ENCODE assay signal across 10 mouse cellular contexts in genomic region chr17:29165452-29165851, GRCm38 (mm10). TPM values are rescaled to one million over a fixed set of nuclear protein-coding genes. Genes with fewer than 3 reads are reported as not detected.
A peak's percentile ranks its signal among the peaks of the same experiment; 100 is the strongest.
DNase-seq lines count a peak whose midpoint lies in the region; ATAC-seq and TF ChIP-seq lines count a peak whose summit lies in the region.
"Had no signal": no experiment of that assay in that cellular context is flagged by ENCODE, and none has a peak within 500 bp of the region (broad histone marks: within the 10 kb centered on the region; RNA-seq: fewer than 3 reads in every experiment).

No protein-coding gene starts in this region.

- H3K4me1 ChIP-seq in neural tube, embryonic 12.5 days = peaks cover 18% of the 10 kb centered on the region
- H3K4me1 ChIP-seq in liver, embryonic 15.5 days (replicated peaks) = peaks cover 26% of the 10 kb centered on the region
- peaks cover 4% of the 10 kb centered on the region for H3K4me1 ChIP-seq in stomach, postnatal 0 days (replicated peaks; ENCODE audit: control insufficient read depth, insufficient read depth)

- no peak overlapping the region for H3K9ac ChIP-seq in neural tube, embryonic 12.5 days
- no peak overlapping the region for H3K9ac ChIP-seq in liver, embryonic 15.5 days
- H3K9ac ChIP-seq in stomach, postnatal 0 days (ENCODE audit: low read length) = 0 out of 2 replicates have a peak overlapping the region, but pooled peaks have one; percentile 1
- H3K9ac ChIP-seq: embryonic facial prominence, embryonic 12.5 days had no signal

- no peak overlapping the region for H3K4me3 ChIP-seq in neural tube, embryonic 12.5 days
- no peak overlapping the region for H3K4me3 ChIP-seq in liver, embryonic 15.5 days (replicated peaks)
- H3K4me3 ChIP-seq in stomach, postnatal 0 days (ENCODE audit: low read depth, low read length) = no peak overlapping the region
- H3K4me3 ChIP-seq: embryonic facial prominence, embryonic 12.5 days; limb, embryonic 13.5 days had no signal

- TF ChIP-seq CTCF in stomach, postnatal 0 days (IDR thresholded peaks at IDR 0.05; ENCODE audit: low read depth) = 0 out of 2 replicates have a peak, but pooled peaks have one; percentile 0

- H3K36me3 ChIP-seq in neural tube, embryonic 12.5 days = no peaks in the 10 kb centered on the region
- H3K36me3 ChIP-seq in liver, embryonic 15.5 days (replicated peaks) = no peaks in the 10 kb centered on the region
- H3K36me3 ChIP-seq in stomach, postnatal 0 days (ENCODE audit: control insufficient read depth, insufficient read depth, low read length) = no peaks in the 10 kb centered on the region
- H3K36me3 ChIP-seq: embryonic facial prominence, embryonic 12.5 days; limb, embryonic 13.5 days had no signal

- H3K27ac ChIP-seq in neural tube, embryonic 12.5 days = no peak overlapping the region; the same call in 1 of the 2 replicates
- H3K27ac ChIP-seq in liver, embryonic 15.5 days (replicated peaks) = no peak overlapping the region
- H3K27ac ChIP-seq in stomach, postnatal 0 days (replicated peaks) = peak overlapping the region; percentile 81
- H3K27ac ChIP-seq: embryonic facial prominence, embryonic 12.5 days; limb, embryonic 13.5 days had no signal

- no peak overlapping the region for H3K4me2 ChIP-seq in neural tube, embryonic 12.5 days (replicated peaks)
- no peak overlapping the region for H3K4me2 ChIP-seq in liver, embryonic 15.5 days
- H3K4me2 ChIP-seq in stomach, postnatal 0 days (replicated peaks; ENCODE audit: low read depth) = no peak overlapping the region
- H3K4me2 ChIP-seq: limb, embryonic 13.5 days had no signal

- WGBS in neural tube, embryonic 12.5 days = 11% methylated on average over 6 of the region's 6 CpGs
- WGBS in liver, embryonic 15.5 days (ENCODE audit: insufficient replicate concordance) = 17% methylated on average over 6 of the region's 6 CpGs
- WGBS in stomach, postnatal 0 days = 47% methylated on average over 6 of the region's 6 CpGs

- no peaks in the 10 kb centered on the region for H3K27me3 ChIP-seq in neural tube, embryonic 12.5 days (replicated peaks)
- 0 out of 2 replicates have a peak, but pooled peaks cover 7% of the 10 kb centered on the region for H3K27me3 ChIP-seq in liver, embryonic 15.5 days
- H3K27me3 ChIP-seq in stomach, postnatal 0 days (ENCODE audit: control insufficient read depth, insufficient read depth, low read length) = no peaks in the 10 kb centered on the region
- H3K27me3 ChIP-seq: embryonic facial prominence, embryonic 12.5 days had no signal

- peak; percentile 53; the same call in 1 of the 2 replicates for ATAC-seq in neural tube, embryonic 12.5 days (ENCODE audit: low FRiP score, low read depth)
- ATAC-seq in liver, embryonic 15.5 days (ENCODE audit: insufficient read depth) = 0 out of 2 replicates have a peak, but pooled peaks have one; percentile 26
- ATAC-seq in stomach, postnatal 0 days (ENCODE audit: low FRiP score, low TSS enrichment) = peak; percentile 62

- no peak for DNase-seq in neural tube, embryonic 10.5 days (ENCODE audit: extremely low spot score, low spot score)
- peak; percentile 69 for DNase-seq in c-Kit-positive CD71-positive TER-119-negative erythroid progenitor cells, embryonic 14.5 days (ENCODE audit: low read depth)
- DNase-seq in stomach, postnatal 0 days (ENCODE audit: low spot score) = peak; percentile 57
- no peak for DNase-seq in urinary bladder, postnatal 10 days (ENCODE audit: low spot score)
- DNase-seq in gastrocnemius, postnatal 4 days (ENCODE audit: low spot score in 2 of 2) = no peak
- DNase-seq: adrenal gland, postnatal 10 days had no signal

- TF ChIP-seq EP300 in stomach, postnatal 0 days (optimal IDR thresholded peaks at IDR 0.05) = no peak

- no peaks in the 10 kb centered on the region for H3K9me3 ChIP-seq in neural tube, embryonic 12.5 days
- no peaks in the 10 kb centered on the region for H3K9me3 ChIP-seq in liver, embryonic 15.5 days (replicated peaks)
- H3K9me3 ChIP-seq in stomach, postnatal 0 days (ENCODE audit: control insufficient read depth, low read length) = no peaks in the 10 kb centered on the region
- H3K9me3 ChIP-seq: limb, embryonic 13.5 days had no signal

RNA-seq across cellular contexts. Expression of gene Rab44, which starts 51.5 kb away (rescaled TPM):
- polyA plus RNA-seq in neural tube, embryonic 12.5 days (2016; fragmentation: Nextera tagmentation; extraction: Ambion mirVana) = 0.30 and 0.42 TPM in 2 replicates
- polyA plus RNA-seq in liver, embryonic 15.5 days (2015; fragmentation: Nextera tagmentation; extraction: Ambion mirVana) = 7.8 and 10.0 TPM in 2 replicates
- 1.4 and 2.2 TPM in 2 replicates for polyA plus RNA-seq in stomach, postnatal 0 days (2015; fragmentation: Nextera tagmentation; extraction: Ambion mirVana)
- total RNA-seq in gastrocnemius, postnatal 4 days (2021) = 1 to 10 TPM; 1.8 to 2.3 TPM

Comparison
In these comparisons a context has a peak if more than half of its experiments do, and no peak if none do; other contexts are left out.
1. DNase-seq: peak in c-Kit-positive CD71-positive TER-119-negative erythroid progenitor cells, embryonic 14.5 days (single experiment) and stomach, postnatal 0 days (single experiment); none in neural tube, embryonic 10.5 days (single experiment), urinary bladder, postnatal 10 days (single experiment) and gastrocnemius, postnatal 4 days (0 of 2).
2. Peak in every context shown above with its lines, with median percentiles within 50 percentile points of each other: ATAC-seq.